Mouse (Mus musculus): ENCODE results near the gene Trcg1. TPM values are rescaled to one million over a fixed set of nuclear protein-coding genes. Genes with fewer than 3 reads are reported as not detected.
A peak's percentile ranks its signal among the peaks of the same experiment; 100 is the strongest.

The Trcg1 gene
- total RNA-seq, 2 experiments from 2014 or later: not detected

- peak; percentile 58 to 59 for DNase-seq (ENCODE audit: low spot score in 2 of 2)
Observed at GRCm38 (mm10) chr9:57261913-57262794, 25.8 kb downstream of the Trcg1 start, which contains the start of gene 1700017B05Rik. Gene 1700017B05Rik (minus strand): TSS chr9:57262612.

GRCm38 (mm10) chr9:57262795-57263684 is 26.7 kb downstream of the Trcg1 start:
- no peak for DNase-seq (ENCODE audit: low spot score in 2 of 2)

- DNase-seq (ENCODE audit: low spot score in 2 of 2): no peak
Observed at GRCm38 (mm10) chr9:57265125-57265524, 28.8 kb downstream of the Trcg1 start.

GRCm38 (mm10) chr9:57267421-57267820 is 31.1 kb downstream of the Trcg1 start:
- DNase-seq (ENCODE audit: low spot score in 2 of 2): no peak

GRCm38 (mm10) chr9:57268078-57268477 is 31.7 kb downstream of the Trcg1 start:
- no peak for DNase-seq (ENCODE audit: low spot score in 2 of 2)

GRCm38 (mm10) chr9:57268575-57268974 is 32.2 kb downstream of the Trcg1 start:
- no peak for DNase-seq (ENCODE audit: low spot score in 2 of 2)

GRCm38 (mm10) chr9:57269384-57269783 is 33.0 kb downstream of the Trcg1 start:
- DNase-seq (ENCODE audit: low spot score in 2 of 2): no peak

GRCm38 (mm10) chr9:57270399-57270798 is 34.0 kb downstream of the Trcg1 start:
- no peak for DNase-seq (ENCODE audit: low spot score in 2 of 2)

GRCm38 (mm10) chr9:57271081-57271480 is 34.7 kb downstream of the Trcg1 start:
- DNase-seq (ENCODE audit: low spot score in 2 of 2): no peak

- DNase-seq (ENCODE audit: low spot score in 2 of 2): no peak
Observed at GRCm38 (mm10) chr9:57271837-57272562, 35.6 kb downstream of the Trcg1 start.

- DNase-seq (ENCODE audit: low spot score in 2 of 2): no peak
Observed at GRCm38 (mm10) chr9:57272902-57273804, 36.8 kb downstream of the Trcg1 start.

- no peak for DNase-seq (ENCODE audit: low spot score in 2 of 2)
Observed at GRCm38 (mm10) chr9:57273805-57274494, 37.6 kb downstream of the Trcg1 start.

- no peak for DNase-seq (ENCODE audit: low spot score in 2 of 2)
Observed at GRCm38 (mm10) chr9:57276311-57276710, 40.0 kb downstream of the Trcg1 start.

GRCm38 (mm10) chr9:57278268-57278667 is 41.9 kb downstream of the Trcg1 start:
- no peak for DNase-seq (ENCODE audit: low spot score in 2 of 2)

GRCm38 (mm10) chr9:57279441-57279840 is 43.1 kb downstream of the Trcg1 start:
- DNase-seq (ENCODE audit: low spot score in 2 of 2): peak in 1 of 2 experiments; percentile 36

GRCm38 (mm10) chr9:57281549-57281948 is 45.2 kb downstream of the Trcg1 start:
- no peak for DNase-seq (ENCODE audit: low spot score in 2 of 2)

- no peak for DNase-seq (ENCODE audit: low spot score in 2 of 2)
Observed at GRCm38 (mm10) chr9:57282686-57283085, 46.3 kb downstream of the Trcg1 start.

- no peak for DNase-seq (ENCODE audit: low spot score in 2 of 2)
Observed at GRCm38 (mm10) chr9:57283311-57283710, 47.0 kb downstream of the Trcg1 start.

- DNase-seq (ENCODE audit: low spot score in 2 of 2): no peak
Observed at GRCm38 (mm10) chr9:57287183-57287582, 50.8 kb downstream of the Trcg1 start.

Measured in adrenal gland, postnatal 4 days (tissue).